Mouse (Mus musculus) urinary bladder, postnatal 25 days (tissue): ENCODE measurements at regions not wholly inside any gene's neighbourhood (a gene's known extent, or its start where the extent isn't known, plus 50 kb on each side); places are given as distances from the start of the nearest gene placed in this dataset.

Experiments
- DNase-seq: peaks from one replicate; pipeline ENCODE4 v3.0.0; 2022; ENCODE audit warnings: low spot score

GRCm38 (mm10) chr9:115547625-115548325 is 237.6 kb upstream of the Stt3b start:
- DNase-seq = peak; percentile 33

- peak; percentile 18 for DNase-seq
These were observed 238.6 kb upstream of the Stt3b start for GRCm38 (mm10) chr9:115548722-115549349.

- DNase-seq = no peak
These were observed 240.9 kb upstream of the Stt3b start for GRCm38 (mm10) chr9:115551080-115551479.

GRCm38 (mm10) chr9:115551501-115551900 is 241.3 kb upstream of the Stt3b start:
- no peak for DNase-seq

- DNase-seq = no peak
These were observed 247.9 kb upstream of the Stt3b start for GRCm38 (mm10) chr9:115558131-115558530.

- no peak for DNase-seq
These were observed 249.3 kb upstream of the Stt3b start for GRCm38 (mm10) chr9:115559521-115559920.

- no peak for DNase-seq
These were observed 251.0 kb upstream of the Stt3b start for GRCm38 (mm10) chr9:115561207-115561606.

GRCm38 (mm10) chr9:115562783-115563182 is 252.6 kb upstream of the Stt3b start:
- DNase-seq = peak; percentile 29

GRCm38 (mm10) chr9:115564366-115564765 is 254.1 kb upstream of the Stt3b start:
- no peak for DNase-seq

- no peak for DNase-seq
These were observed 258.6 kb upstream of the Stt3b start for GRCm38 (mm10) chr9:115568693-115569334.

- no peak for DNase-seq
These were observed 260.8 kb upstream of the Stt3b start for GRCm38 (mm10) chr9:115570998-115571397.

- no peak for DNase-seq
These were observed 270.9 kb upstream of the Stt3b start for GRCm38 (mm10) chr9:115581116-115581515.

- no peak for DNase-seq
These were observed 273.3 kb upstream of the Stt3b start for GRCm38 (mm10) chr9:115583548-115583947.

- no peak for DNase-seq
These were observed 274.7 kb upstream of the Stt3b start for GRCm38 (mm10) chr9:115584874-115585273.

- no peak for DNase-seq
These were observed 282.2 kb upstream of the Stt3b start for GRCm38 (mm10) chr9:115592466-115592865.

- no peak for DNase-seq
These were observed 290.0 kb upstream of the Stt3b start for GRCm38 (mm10) chr9:115600228-115600627.

- DNase-seq = no peak
These were observed 290.6 kb upstream of the Stt3b start for GRCm38 (mm10) chr9:115600826-115601225.

GRCm38 (mm10) chr9:115602772-115603171 is 292.6 kb upstream of the Stt3b start:
- no peak for DNase-seq

GRCm38 (mm10) chr9:115604450-115604849 is 294.2 kb upstream of the Stt3b start:
- no peak for DNase-seq

GRCm38 (mm10) chr9:115604968-115605682 is 294.9 kb upstream of the Stt3b start:
- DNase-seq = no peak

GRCm38 (mm10) chr9:115607961-115608360 is 297.7 kb upstream of the Stt3b start:
- DNase-seq = no peak

GRCm38 (mm10) chr9:115608377-115608776 is 298.2 kb upstream of the Stt3b start:
- DNase-seq = no peak

- no peak for DNase-seq
These were observed 299.4 kb upstream of the Gadl1 start for GRCm38 (mm10) chr9:115609904-115610303.
